Mouse (Mus musculus) left cerebral cortex, postnatal 25 days (tissue): ENCODE data around the gene Washc1. TPM values are rescaled to one million over a fixed set of nuclear protein-coding genes. Genes with fewer than 3 reads are reported as not detected.
"Not testable (repeated sequence)": the region's sequence is repeated elsewhere in the genome, so short reads cannot be mapped to it uniquely, and the experiment has no call there.

Source experiments
- DNase-seq, 2 experiments: peaks; one replicate each; pipeline ENCODE4 v3.0.0; 2022; ENCODE audit warnings: low spot score in 2 of 2, mixed read lengths in 1 of 2
- intact Hi-C: fragments of 180-260 bp; cut with DNase I; formaldehyde crosslinking; loops from one replicate; pipeline ENCODE4 v1.15.1; 2025
- total RNA-seq, 2 experiments: library from RNA; stranded (reverse); gene quantifications; 2 replicates each; pipeline ENCODE4 v1.2.3; 2021

Gene Washc1
- 10 to 100 TPM; 35.8 to 41.3 TPM for total RNA-seq

DNA sequence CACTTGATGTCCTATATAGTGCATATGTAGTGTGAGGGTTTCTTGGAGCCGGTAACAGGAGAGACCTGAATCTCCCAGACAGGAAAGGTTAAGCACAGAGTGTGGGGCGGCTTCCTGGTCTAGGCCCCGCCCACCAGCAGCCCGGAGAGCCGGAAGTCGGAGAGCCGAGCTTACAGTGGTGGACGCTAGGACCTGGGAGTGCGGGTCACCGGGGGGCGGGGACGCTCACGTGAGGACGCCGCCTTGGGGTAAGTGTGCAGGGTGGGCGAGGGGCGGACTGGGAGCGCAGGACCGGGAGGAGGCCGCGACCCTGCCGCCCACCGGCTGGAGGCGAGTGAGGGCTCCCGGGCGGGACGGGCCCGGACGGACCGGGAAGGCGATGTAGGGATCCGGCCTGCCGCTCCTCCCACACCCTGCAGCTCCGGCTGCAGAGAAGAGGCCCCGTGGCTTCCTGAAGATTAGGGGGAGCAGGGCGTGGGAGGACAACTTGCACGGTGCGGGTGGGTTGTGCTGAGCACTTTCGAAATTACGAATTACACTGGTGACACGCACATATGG lies at the start of gene Washc1:
Washc1 (plus strand) TSS at position 144 of the 558 bp plus-strand sequence.
- intact Hi-C loops = no loop called here
- DNase-seq = peak; percentile 88 to 93

DNA sequence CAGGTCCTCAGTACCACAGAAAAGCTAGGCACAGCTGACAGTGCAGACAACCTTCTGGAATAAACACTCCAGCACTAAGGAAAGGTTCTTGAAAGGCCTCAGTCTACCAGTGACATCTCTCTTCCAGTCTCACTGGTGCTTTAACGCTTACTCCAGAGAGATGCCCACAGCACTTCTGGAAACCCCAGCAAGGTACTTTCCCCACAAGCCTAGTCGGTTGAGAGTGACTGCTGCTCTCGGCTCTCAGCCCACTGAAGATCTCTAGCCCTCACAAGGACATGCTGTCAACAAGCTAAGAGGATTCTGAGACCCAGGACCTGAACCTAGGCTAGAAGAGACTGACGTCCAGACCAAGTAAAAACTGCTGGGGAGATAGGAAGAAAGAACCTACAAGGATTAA lies 46.2 kb upstream of the Washc1 start:
- intact Hi-C loops = no loop called here
- DNase-seq = no peak

DNA sequence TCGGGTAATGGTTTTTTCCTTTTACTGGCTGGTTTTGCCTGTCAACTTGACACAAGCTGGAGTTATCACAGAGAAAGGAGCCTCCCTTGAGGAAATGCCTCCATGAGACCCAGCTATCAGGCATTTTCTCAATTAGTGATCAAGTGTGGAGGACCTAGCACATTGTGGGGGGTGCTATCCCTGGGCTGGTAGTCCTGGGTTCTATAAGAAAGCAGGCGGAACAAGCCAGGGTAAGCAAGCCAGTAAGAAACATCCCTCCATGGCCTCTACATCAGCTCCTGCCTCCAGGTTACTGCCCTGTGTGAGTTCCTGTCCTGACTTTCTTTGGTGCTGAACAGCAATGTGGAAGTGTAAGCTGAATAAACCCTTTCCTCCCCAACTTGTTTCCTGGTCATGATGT lies 42.3 kb upstream of the Washc1 start:
- DNase-seq, intact Hi-C loops: not testable (repeated sequence)

DNA sequence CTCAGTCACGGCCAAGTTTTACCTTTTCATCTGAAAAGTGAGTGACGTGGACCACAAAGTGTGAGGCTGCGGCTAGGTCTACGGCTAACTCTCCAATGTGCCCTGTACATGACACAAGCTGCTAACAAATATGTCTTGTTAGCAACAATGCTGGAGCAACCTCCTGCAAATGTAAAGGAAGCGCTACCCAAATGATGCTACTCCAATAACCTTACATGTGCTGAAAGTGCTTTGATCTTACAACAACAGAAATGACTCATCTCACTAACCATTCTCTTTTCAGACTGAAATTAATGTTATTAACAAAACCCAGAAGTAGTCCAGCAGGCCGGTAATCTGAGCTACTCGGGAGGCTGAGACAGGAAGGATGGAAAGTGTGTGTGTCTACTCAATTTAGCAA lies 37.4 kb upstream of the Washc1 start:
- intact Hi-C loops = no loop called here

DNA sequence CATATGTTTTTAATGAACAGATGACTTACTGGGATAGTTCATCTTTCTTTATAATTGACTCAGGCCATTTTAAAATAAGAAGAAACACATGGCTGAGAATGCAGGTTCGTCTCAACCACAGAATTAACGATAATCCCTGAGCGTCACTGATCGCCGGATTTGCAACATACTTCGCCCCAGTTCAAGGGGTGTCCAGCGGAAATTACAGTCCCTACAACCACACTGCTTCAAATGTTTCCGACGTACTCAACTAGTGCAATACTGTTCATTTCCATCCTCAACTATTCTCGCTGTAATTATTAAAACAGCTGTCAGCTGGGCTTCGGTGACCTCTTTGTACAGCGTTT lies 35.5 kb upstream of the Washc1 start:
- peak in 1 of 2 experiments; percentile 14 for DNase-seq
- intact Hi-C loops = no loop called here

More for the DNA sequence above, 37.4 kb upstream of the Washc1 start:
- DNase-seq = no peak

DNA sequence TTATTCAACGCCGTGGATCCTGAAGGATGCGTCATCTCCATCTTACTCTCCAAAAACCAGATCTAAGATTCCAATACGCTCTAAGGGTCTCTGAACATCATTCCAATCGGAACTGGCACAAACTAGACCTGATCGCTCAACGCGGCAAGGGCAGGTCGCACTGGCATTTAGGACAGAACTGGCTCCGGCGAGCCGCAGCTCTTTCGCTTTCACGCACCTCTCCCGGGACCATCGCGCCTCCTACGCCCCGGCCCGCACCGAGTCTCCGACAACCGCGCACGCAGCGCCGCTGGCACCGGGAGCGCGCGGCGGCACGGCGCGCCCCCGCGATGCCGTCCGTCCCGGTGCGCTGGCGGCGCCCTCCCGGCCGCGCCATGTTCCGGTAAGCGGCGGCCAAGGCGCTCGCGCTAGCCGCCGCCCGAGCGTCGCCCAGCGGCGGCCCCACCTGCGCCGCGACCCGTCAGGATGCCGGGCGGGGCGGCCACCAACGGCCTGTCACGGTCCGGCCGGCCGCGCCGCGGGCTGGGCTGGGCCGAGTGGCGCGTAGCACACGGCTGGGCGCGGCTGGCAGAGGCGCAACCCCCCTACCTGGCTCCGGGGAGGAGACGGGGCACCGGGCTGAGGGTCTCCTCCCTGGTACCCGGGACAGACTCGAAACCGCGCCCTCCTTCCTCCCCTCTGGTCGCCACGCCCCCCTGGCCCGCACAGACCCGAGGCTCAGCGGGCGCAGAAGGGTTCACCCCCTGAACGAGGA lies 35.0 kb upstream of the Washc1 start:
- intact Hi-C loops = no loop called here
- peak; percentile 49 to 62 for DNase-seq

DNA sequence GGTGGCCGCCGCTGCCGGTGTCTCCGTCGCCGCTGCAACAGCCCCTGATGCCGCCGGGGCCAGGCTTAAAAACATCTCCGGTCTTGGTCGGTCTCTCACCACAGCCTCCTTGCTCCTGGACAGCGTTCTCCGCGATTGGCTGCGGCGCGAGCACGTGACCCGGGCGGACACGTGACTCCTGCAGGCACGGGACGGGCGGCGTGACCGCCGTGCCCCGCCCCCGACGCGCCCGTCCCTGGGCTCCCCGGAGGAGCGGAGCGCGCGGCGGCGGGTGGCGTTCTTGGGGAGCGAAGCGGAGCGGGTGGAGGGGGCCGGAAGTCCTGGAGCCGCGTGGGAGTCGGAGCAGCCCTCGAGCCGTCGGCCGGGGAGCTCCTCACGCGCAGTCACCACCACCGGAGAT lies 34.4 kb upstream of the Washc1 start, which contains the start of gene Ankrd12:
Ankrd12 (minus strand) TSS at position 156 of the 400 bp plus-strand sequence.
- peak; percentile 97 to 98 for DNase-seq
- intact Hi-C loops = loop anchor here (1.0 kb wide), 1 partner anchor 24 kb away; the partner anchor contains the start of gene Ndufv2

DNA sequence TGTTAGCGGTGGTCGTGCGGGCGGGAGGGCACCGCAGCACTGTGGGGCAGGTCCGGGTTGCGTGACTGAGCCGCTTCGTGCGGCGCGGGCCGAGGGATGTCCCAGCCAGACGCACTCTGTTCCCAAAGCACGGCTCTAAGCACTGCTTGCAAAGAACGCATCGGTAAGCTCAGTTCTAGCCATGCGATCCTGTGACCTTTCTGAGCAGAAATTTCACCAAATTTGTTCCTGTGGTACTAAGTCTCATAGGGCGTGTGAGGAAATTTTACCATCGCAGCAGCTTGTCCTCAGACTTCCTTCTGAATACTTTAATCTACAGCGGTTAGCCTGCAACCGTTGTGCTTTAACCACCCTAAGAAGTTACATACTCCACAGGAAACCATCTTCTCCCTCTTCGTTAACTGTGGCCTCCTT lies 33.9 kb upstream of the Washc1 start:
- DNase-seq = no peak
- intact Hi-C loops = loop anchor here (1.0 kb wide), 1 partner anchor 24 kb away; the partner anchor contains the start of gene Ndufv2

DNA sequence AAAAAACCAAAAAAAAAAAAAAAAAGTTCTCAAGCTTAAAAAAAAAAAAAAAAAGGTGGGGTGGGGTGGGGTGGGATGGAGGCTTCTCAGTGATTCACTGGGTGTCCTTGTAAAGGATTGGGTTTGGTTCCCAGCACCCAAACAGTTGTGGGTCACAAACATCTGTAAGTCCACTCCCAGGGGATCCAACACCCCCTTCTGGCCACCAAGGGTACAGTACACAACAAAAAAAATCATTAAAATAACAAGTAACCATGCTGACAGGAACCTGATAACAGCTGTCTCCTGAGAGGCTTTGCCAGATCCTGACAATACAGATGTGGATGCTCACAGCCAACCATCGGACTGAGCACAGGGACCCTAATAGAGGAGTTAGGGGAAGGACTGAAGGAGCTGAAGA lies 26.9 kb upstream of the Washc1 start:
- DNase-seq = no peak
- intact Hi-C loops = no loop called here

DNA sequence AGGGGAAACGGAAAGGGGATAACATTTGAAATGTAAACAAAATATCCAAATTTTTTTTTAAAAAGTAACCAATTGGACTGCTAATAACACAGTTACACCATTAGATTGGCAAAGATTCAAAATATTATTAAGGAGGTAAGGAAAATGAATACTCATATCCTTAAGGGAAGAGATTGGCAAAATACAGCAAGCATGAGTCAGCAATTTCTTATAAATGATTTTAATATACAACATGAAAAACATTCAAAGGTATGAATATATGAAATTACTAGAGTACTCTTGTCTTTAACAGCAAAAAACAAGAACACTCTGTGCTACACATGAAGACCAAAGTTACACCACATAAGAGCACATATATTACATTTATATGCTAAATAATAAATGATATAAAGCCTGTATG lies 26.3 kb upstream of the Washc1 start:
- DNase-seq = no peak
- intact Hi-C loops = no loop called here

DNA sequence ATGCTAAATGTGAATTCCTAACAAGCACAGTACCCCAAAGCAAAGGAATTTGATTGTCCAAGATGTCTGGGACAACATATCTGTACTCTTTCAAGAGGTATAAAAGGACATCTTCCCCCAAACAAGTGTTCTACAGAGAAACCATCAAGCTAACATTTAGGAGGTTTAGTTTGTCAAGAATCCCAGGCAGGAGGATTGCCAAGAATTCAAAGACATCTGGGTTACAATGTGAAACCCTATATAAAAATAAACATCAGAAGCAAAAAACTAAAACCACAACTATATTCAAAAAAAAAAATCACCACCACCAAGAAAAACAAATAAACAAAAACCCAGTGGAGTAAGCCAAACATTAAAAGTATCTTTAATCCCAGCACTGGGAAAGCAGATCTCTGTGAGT lies 21.1 kb upstream of the Washc1 start:
- no peak for DNase-seq
- intact Hi-C loops = no loop called here

DNA sequence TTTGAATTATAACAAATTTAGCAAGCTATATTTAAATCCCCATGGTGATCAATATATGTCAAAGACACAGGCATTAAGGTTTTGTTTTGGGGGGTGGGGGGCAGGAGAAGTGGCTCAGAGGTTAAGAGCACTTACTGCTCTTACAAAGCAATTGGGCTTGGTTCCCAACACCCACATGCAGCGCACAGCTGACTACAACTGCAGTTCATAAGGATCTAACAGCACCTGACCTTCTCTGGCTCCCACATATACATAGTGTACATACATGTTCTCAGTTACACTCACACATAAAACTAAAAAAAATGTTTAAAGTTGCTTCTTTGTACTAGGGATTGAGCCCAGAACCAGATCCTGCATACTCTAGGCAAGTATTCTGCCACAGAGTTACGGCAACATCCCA lies 20.0 kb upstream of the Washc1 start:
- intact Hi-C loops = no loop called here
- DNase-seq = no peak

DNA sequence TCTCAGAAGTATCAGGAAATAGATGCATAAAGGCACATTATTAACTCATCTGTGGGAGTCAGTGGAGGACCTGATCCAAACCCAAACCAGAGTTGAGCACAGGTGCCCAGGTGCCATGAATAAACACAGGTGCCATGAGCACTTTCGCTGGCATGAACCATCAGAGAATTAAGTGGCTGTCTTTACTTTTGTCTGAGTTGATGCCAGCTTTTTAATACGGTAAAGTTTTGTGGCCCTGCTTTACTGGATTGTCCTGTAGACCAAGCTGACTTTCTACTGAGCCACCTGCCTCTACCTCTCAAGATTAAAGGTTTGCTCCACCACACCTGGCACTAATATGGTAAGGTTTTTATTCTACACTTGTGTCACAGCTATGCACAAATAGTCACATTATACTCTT lies 19.3 kb upstream of the Washc1 start:
- intact Hi-C loops = no loop called here

DNA sequence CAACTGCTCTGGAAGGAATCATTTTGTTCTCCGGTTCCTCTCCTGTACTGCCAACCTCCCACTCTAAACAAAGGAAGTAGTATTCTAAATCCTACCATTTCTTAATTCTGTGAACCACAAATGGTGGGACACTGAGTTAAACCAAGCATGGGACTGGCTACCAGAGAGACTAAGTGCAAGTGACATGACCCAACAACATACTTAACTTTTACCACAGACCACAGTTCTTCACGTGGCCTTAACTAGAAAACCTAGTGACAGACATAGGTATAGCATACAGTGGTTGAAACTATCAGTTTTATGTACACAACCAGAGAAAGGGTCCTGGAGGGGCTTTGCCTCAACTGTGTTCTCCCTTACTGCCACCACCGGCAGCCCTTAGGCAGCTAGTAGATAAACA lies 18.7 kb upstream of the Washc1 start:
- DNase-seq = no peak
- intact Hi-C loops = no loop called here

More for the DNA sequence above, 19.3 kb upstream of the Washc1 start:
- DNase-seq = no peak

DNA sequence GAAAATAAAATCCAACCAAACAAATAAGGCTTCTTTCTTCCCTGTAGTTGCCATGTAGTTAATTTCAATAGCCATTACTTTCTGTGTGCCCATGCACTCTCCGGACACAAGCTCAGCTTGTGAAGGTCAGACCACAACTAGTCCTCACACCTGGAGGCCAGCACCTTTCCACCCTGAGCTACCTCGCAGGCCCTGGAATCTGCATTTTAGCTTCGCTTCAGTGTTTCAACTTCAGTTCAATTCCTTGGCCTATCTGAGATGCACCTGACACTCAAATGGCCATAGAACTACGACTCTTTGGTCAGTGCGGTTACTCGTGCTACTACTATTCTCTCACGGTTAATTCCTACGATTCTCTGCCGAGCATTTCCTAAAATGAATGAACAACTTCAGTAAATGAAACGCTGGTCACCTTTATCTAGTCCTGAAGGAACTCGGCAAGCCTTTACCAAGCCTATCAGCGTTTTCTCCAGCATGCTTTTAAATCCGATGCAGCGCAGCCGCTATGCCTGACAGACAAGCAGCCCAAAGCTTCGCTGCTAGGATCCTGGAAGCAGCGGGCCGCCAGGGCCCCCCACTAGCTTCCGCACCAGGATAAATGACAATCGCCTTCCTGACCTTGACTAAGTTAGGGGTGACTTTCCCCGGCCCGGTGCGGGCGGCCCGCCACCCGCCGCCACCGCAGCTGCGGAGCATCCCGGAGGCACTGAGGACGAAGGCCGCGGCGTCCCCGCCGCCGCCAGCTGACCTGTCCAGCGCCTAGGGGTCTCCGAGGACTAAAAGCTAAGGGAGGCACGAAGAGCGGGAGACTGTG lies 10.6 kb upstream of the Washc1 start:
- intact Hi-C loops = loop anchor here (1.0 to 5.0 kb wide), 3 partner anchors 23 to 238 kb away; partner anchors contain the start of genes Ankrd12 and Twsg1
- peak in 1 of 2 experiments; percentile 29 for DNase-seq

DNA sequence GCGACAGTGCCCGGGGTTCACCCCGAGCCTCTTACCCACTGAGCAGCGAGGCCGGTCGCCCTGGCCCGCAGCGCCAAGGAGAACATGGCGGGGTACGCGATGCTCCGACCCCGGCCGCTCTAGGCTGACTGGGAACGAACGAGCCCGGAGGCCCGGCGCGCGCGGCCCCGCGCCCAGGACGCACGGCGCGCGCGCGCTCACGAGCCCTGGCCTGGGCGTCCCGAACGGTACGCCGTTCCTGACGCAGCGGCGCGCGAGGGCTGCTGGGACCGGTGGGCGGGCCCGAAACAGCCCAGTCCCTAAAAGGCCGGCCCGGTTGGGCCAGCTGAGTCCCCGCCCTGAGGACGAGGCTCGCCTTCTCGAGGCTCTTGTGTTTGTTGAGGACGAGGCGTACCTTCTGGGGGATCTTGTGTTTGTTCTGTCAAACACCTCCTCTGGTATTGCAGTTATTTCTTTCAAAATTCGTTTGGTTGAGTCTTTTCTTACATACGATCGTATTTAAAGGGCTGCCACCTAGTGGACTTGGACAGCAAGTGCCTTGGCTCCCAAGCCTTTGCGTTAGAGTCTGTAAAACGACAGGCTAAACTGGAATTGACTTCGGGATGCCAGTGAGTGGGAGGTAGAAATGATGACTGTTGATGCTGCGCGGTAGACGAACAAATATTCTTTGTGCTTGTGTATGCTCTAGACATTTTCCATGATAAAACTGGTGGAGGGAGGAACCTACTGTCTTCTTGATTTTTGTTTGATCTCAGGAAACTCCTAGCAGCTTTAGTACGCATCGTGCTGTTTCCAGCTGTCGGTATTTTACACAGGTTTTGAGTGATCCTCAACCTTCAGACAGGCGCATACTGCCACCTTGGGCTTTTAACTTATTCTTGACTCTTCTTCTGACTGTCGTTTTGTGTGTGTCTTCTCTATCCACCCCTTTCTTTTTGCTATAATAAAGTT lies 9.7 kb upstream of the Washc1 start, which contains the start of gene Ndufv2:
Ndufv2 (minus strand) TSS at position 180 of the 951 bp plus-strand sequence.
- DNase-seq = peak; percentile 92 to 95
- intact Hi-C loops = loop anchor here (1.0 to 5.0 kb wide), 3 partner anchors 24 to 239 kb away; partner anchors contain the start of genes Ankrd12 and Twsg1

DNA sequence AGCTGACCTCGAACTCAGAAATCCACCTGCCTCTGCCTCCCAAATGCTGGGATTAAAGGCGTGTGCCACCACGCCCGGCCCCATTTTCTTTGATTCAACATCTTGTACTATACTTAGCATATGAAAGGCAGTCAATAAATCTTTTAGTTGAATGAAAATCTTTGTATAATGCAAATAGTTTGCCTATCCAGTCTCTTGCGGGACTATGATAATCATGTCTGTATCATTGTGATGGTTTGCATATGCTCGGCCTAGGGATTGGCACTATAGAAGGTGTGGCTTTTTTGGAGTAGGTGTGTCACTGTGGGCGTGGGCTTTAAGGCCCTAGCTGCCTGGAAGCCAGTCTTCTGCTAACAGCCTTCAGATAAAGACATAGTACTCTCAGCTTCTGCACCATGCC lies 7.3 kb upstream of the Washc1 start:
- intact Hi-C loops = loop anchor here (5.0 kb wide), 2 partner anchors 152 to 242 kb away; partner anchors contain the start of gene Twsg1
- no peak for DNase-seq

DNA sequence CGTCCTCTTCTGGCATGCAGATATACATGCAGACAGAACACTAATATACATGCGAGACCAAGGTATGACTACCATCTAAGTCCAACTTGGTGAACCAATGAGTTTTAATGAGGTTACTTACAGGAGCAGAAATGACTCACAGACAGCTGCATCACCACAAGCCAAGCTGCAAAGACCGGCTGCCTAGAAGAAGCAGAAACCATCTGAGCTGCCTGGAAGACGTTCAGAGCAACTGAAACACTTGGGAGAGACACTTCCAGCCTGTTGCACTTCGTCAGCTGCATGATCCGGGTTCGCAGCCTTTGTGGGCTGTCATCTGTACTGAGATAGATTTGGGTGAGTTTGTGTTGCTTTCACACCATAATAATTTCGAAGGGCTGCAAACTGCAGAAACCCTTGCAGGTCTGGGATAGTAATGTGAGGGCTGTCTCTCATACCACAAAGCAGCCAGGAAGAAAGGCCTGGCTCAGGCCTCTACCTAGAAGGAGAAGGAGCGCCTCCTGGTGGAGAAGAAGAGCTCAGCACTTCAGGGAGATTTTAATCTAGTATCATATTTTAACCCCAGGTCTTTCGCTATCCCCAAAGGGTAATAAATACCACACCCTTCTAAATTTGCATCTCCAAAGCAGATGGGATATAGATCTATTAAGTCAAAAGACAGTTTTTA lies 4.6 kb upstream of the Washc1 start:
- DNase-seq = peak; percentile 34 to 37
- intact Hi-C loops = no loop called here
